Mouse (Mus musculus) CH12.LX (cell line): ENCODE data around the gene Dio1. TPM values are rescaled to one million over a fixed set of nuclear protein-coding genes. Genes with fewer than 3 reads are reported as not detected.

Experiments
- DNase-seq: peaks from one replicate; pipeline ENCODE4 v3.0.0-alpha.2; 2013; ENCODE audit errors: extremely low read depth
- H3K27ac ChIP-seq: 2 replicates; pipeline ENCODE4 v1.5.1; 2012; ENCODE audit warnings: low read depth, mild to moderate bottlenecking, control low read depth, moderate library complexity; ENCODE audit not compliant: insufficient read depth
- H3K27me3 ChIP-seq: replicated peaks from 2 replicates; pipeline ENCODE3; 2012; ENCODE audit warnings: inconsistent platforms
- H3K36me3 ChIP-seq, 2 experiments: replicated peaks in 1 of 2; 2 replicates each; pipeline versions ENCODE3 to v1.6.1; 2012; ENCODE audit warnings: inconsistent platforms in 1 of 2, low read length in 1 of 2, mild to moderate bottlenecking in 1 of 2, mixed read lengths in 1 of 2, moderate library complexity in 1 of 2; ENCODE audit not compliant: control insufficient read depth in 1 of 2, insufficient read depth in 1 of 2
- H3K4me1 ChIP-seq, 2 experiments: 2 replicates each; pipeline ENCODE4 v1.6.1; 2012; ENCODE audit warnings: inconsistent platforms in 1 of 2, moderate library complexity in 1 of 2; ENCODE audit not compliant: insufficient read depth in 2 of 2, control insufficient read depth in 1 of 2
- H3K4me2 ChIP-seq: 2 replicates; pipeline ENCODE4 v1.6.1; 2012; ENCODE audit warnings: low read depth, mild to moderate bottlenecking, control low read depth; ENCODE audit not compliant: poor library complexity, insufficient read depth, severe bottlenecking
- H3K4me3 ChIP-seq, 3 experiments: fragments of 150-350 bp in 1 of 3; sonication (generic) in 1 of 3; replicated peaks in 1 of 3; 2 replicates each; pipeline versions ENCODE3 to v1.5.1; 2011 to 2012; ENCODE audit warnings: low read depth in 2 of 3, low read length in 2 of 3, mild to moderate bottlenecking in 2 of 3, moderate library complexity in 2 of 3, control low read depth in 1 of 3, improper control_type of control experiment in 1 of 3, inconsistent platforms in 1 of 3, mixed read lengths in 1 of 3; ENCODE audit not compliant: poor library complexity in 1 of 3
- H3K79me2 ChIP-seq: replicated peaks from 2 replicates; pipeline ENCODE4 v1.6.1; 2012; ENCODE audit warnings: mild to moderate bottlenecking, moderate library complexity; ENCODE audit not compliant: control insufficient read depth, poor library complexity, insufficient read depth, severe bottlenecking; ENCODE audit errors: extremely low read depth
- H3K9ac ChIP-seq: 2 replicates; pipeline ENCODE4 v1.6.1; 2012; ENCODE audit warnings: low read depth, mild to moderate bottlenecking, control low read depth, moderate library complexity; ENCODE audit not compliant: insufficient read depth
- H3K9me3 ChIP-seq: replicated peaks from 2 replicates; pipeline ENCODE3; 2012; ENCODE audit warnings: low read length, inconsistent platforms, mixed read lengths
- CHD2 ChIP-seq: IDR thresholded peaks from 2 replicates; pipeline ENCODE4 v1.6.1; 2011; ENCODE audit warnings: low read length, improper control_type of control experiment
- CTCF ChIP-seq, 2 experiments: IDR thresholded peaks in 1 of 2; conservative IDR thresholded peaks in 1 of 2; 2 replicates each; pipeline ENCODE4 v1.5.1; 2011 to 2012; ENCODE audit warnings: low read depth in 2 of 2, low read length in 2 of 2, improper control_type of control experiment in 1 of 2, inconsistent platforms in 1 of 2, mild to moderate bottlenecking in 1 of 2, moderate library complexity in 1 of 2
- ELF1 ChIP-seq: IDR thresholded peaks from 2 replicates; pipeline ENCODE4 v1.6.1; 2014; ENCODE audit warnings: low read depth, mild to moderate bottlenecking, inconsistent platforms, low read length, improper control_type of control experiment
- EP300 ChIP-seq: IDR thresholded peaks from 2 replicates; pipeline ENCODE4 v1.6.1; 2011; ENCODE audit warnings: low read length, improper control_type of control experiment
- GABPA ChIP-seq: IDR thresholded peaks from 2 replicates; pipeline ENCODE4 v1.6.1; 2012; ENCODE audit warnings: low read depth, low read length, improper control_type of control experiment, inconsistent platforms; ENCODE audit not compliant: insufficient replicate concordance
- IRF4 ChIP-seq: IDR thresholded peaks from 2 replicates; pipeline ENCODE4 v1.6.1; 2014; ENCODE audit warnings: low read depth, mild to moderate bottlenecking, inconsistent platforms, low read length, improper control_type of control experiment
- JUN ChIP-seq: IDR thresholded peaks from 2 replicates; pipeline ENCODE4 v1.6.1; 2011; ENCODE audit warnings: low read depth, mild to moderate bottlenecking, low read length, improper control_type of control experiment, moderate library complexity; ENCODE audit not compliant: insufficient read depth
- MAFK ChIP-seq: IDR thresholded peaks from 2 replicates; pipeline ENCODE4 v1.6.1; 2011; ENCODE audit warnings: low read length, improper control_type of control experiment; ENCODE audit not compliant: insufficient replicate concordance
- MAX ChIP-seq: IDR thresholded peaks from 2 replicates; pipeline ENCODE4 v1.6.1; 2011; ENCODE audit warnings: low read length, improper control_type of control experiment
- MAZ ChIP-seq: IDR thresholded peaks from 2 replicates; pipeline ENCODE4 v1.6.1; 2012; ENCODE audit warnings: low read depth, mild to moderate bottlenecking, inconsistent platforms, low read length, improper control_type of control experiment, moderate library complexity
- MXI1 ChIP-seq: IDR thresholded peaks from 2 replicates; pipeline ENCODE4 v1.6.1; 2011; ENCODE audit warnings: mild to moderate bottlenecking, low read depth, low read length, improper control_type of control experiment
- MYC ChIP-seq: IDR thresholded peaks from 2 replicates; pipeline ENCODE4 v1.6.1; 2011; ENCODE audit warnings: low read depth, mild to moderate bottlenecking, improper control_type of control experiment, low read length
- NRF1 ChIP-seq: IDR thresholded peaks from 2 replicates; pipeline ENCODE4 v1.6.1; 2014; ENCODE audit warnings: low read depth, mild to moderate bottlenecking, inconsistent platforms, low read length, improper control_type of control experiment, moderate library complexity
- PAX5 ChIP-seq: IDR thresholded peaks from 2 replicates; pipeline ENCODE4 v1.6.1; 2012; ENCODE audit warnings: low read length, inconsistent platforms, mixed read lengths
- POLR2A ChIP-seq: IDR thresholded peaks from 2 replicates; pipeline ENCODE4 v1.6.1; 2011; ENCODE audit warnings: low read depth, mild to moderate bottlenecking, improper control_type of control experiment, low read length
- POLR2AphosphoS2 ChIP-seq: IDR thresholded peaks from 2 replicates; pipeline ENCODE4 v1.6.1; 2011; ENCODE audit warnings: low read depth, low read length, improper control_type of control experiment
- RCOR1 ChIP-seq: conservative IDR thresholded peaks from 2 replicates; pipeline ENCODE4 v1.6.1; 2012; ENCODE audit warnings: low read depth, mild to moderate bottlenecking, inconsistent platforms, low read length, improper control_type of control experiment
- SIN3A ChIP-seq: IDR thresholded peaks from 2 replicates; pipeline ENCODE4 v1.6.1; 2012; ENCODE audit warnings: low read length, improper control_type of control experiment, inconsistent platforms
- USF1 ChIP-seq: IDR thresholded peaks from 2 replicates; pipeline ENCODE4 v1.6.1; 2014; ENCODE audit warnings: low read depth, mild to moderate bottlenecking, inconsistent platforms, low read length, improper control_type of control experiment
- USF2 ChIP-seq: conservative IDR thresholded peaks from 2 replicates; pipeline ENCODE4 v1.6.1; 2011; ENCODE audit warnings: low read depth, low read length, improper control_type of control experiment
- ZC3H11A ChIP-seq: IDR thresholded peaks from 2 replicates; pipeline ENCODE4 v1.6.1; 2012; ENCODE audit warnings: low read depth, mild to moderate bottlenecking, inconsistent platforms, low read length, improper control_type of control experiment
- ZKSCAN1 ChIP-seq: IDR thresholded peaks from 2 replicates; pipeline ENCODE4 v1.6.1; 2012; ENCODE audit warnings: low read depth, inconsistent platforms, low read length, improper control_type of control experiment, borderline replicate concordance
- ZMIZ1 ChIP-seq: IDR thresholded peaks from 2 replicates; pipeline ENCODE4 v1.6.1; 2012; ENCODE audit warnings: low read depth, mild to moderate bottlenecking, inconsistent platforms, low read length, improper control_type of control experiment
- ZNF384 ChIP-seq: IDR thresholded peaks from 2 replicates; pipeline ENCODE4 v1.6.1; 2012; ENCODE audit warnings: low read depth, low read length, improper control_type of control experiment, inconsistent platforms
- dilution Hi-C: fragments of 300-500 bp; cut with MboI; formaldehyde crosslinking; loops from 2 replicates; pipeline ENCODE4 v1.14.3; 2020; ENCODE audit warnings: low sequenced_read_pairs; ENCODE audit not compliant: extremely low pct_unique_long_range_greater_than_20kb, extremely low pct_ligation_motif_present
- in situ Hi-C: fragments of 300-500 bp; cut with MboI; formaldehyde crosslinking; loops from 3 replicates; pipeline ENCODE4 v1.14.3; 2019; ENCODE audit warnings: low sequenced_read_pairs, low pct_ligation_motif_present, low pct_unique_long_range_greater_than_20kb, mixed read lengths
- polyA plus RNA-seq: library from polyadenylated mRNA; unstranded; fragments of >175 nt; gene quantifications from 2 replicates; pipeline ENCODE4 v1.2.1, GENCODE M21; 2012; ENCODE audit warnings: low read depth; ENCODE audit not compliant: insufficient read length
- total RNA-seq, 2 experiments: library from RNA; depleted of rRNA; stranded (reverse); fragments of 300-350 nt in 1 of 2; fragments of >200 nt in 1 of 2; gene quantifications; 2 replicates each; pipeline ENCODE4 v1.2.3; 2012 to 2014

Dio1 gene
- total and polyA plus RNA-seq, 3 experiments, result 0.23 to 1.3 (median 0.25) TPM

GRCm38 (mm10) chr4:107318646-107319045, 11.7 kb upstream of the Dio1 start:
- dilution Hi-C loops, result no loop called here
- TF ChIP-seq MAX, result no peak
- no peak for TF ChIP-seq PAX5
- no peak for TF ChIP-seq MAFK
- no peak for TF ChIP-seq POLR2A
- TF ChIP-seq EP300, result no peak
- TF ChIP-seq JUN, result no peak
- in situ Hi-C loops, result no loop called here
- peaks cover 41 to 72% of the 10 kb centered on the region in 2 experiments for H3K36me3 ChIP-seq
- no peak overlapping the region for H3K27ac ChIP-seq
- H3K4me1 ChIP-seq, result peaks cover 5 to 45% of the 10 kb centered on the region in 2 experiments; a peak in 3 of 4 replicates
- H3K9ac ChIP-seq, result no peak overlapping the region
- H3K9me3 ChIP-seq, result no peaks in the 10 kb centered on the region
- no peaks in the 10 kb centered on the region for H3K27me3 ChIP-seq
- no peak for DNase-seq
- H3K4me3 ChIP-seq, result no peak overlapping the region
- no peak overlapping the region for H3K4me2 ChIP-seq
- no peaks in the 10 kb centered on the region for H3K79me2 ChIP-seq

- H3K4me3 ChIP-seq, result peak overlapping the region; percentile 69 to 82 (median 80)
- H3K27ac ChIP-seq, result no peak overlapping the region
- in situ Hi-C loops, result no loop called here
- TF ChIP-seq ZMIZ1 (peak; percentile 88), CHD2 (peak; percentile 40; the same call in 1 of the 2 replicates), USF2 (no peak), NRF1 (0 out of 2 replicates have a peak, but pooled peaks have one; percentile 20), IRF4 (no peak), MAZ (no peak), ZNF384 (no peak), MAFK (no peak), ZKSCAN1 (no peak), USF1 (no peak), PAX5 (no peak), POLR2AphosphoS2 (no peak), ELF1 (no peak), CTCF (conservative IDR thresholded peaks at IDR 0.05 in 1 of 2, IDR thresholded peaks at IDR 0.05 in 1 of 2; ENCODE audit: low read depth in 2 of 2, low read length in 2 of 2) (no peak), ZC3H11A (no peak), MYC (no peak), RCOR1 (0 out of 2 replicates have a peak, but pooled peaks have one; percentile 34), SIN3A (peak; percentile 81; the same call in 1 of the 2 replicates), POLR2A (peak; percentile 4; the same call in 1 of the 2 replicates), MXI1 (peak; percentile 63; the same call in 1 of the 2 replicates), GABPA (no peak)
- H3K4me2 ChIP-seq, result peak overlapping the region; percentile 30
- no peaks in the 10 kb centered on the region for H3K27me3 ChIP-seq
- no peak for DNase-seq
- peaks cover 23 to 38% of the 10 kb centered on the region in 2 experiments for H3K36me3 ChIP-seq
- no peaks in the 10 kb centered on the region for H3K79me2 ChIP-seq
- H3K4me1 ChIP-seq, result peaks cover 0 to 22% of the 10 kb centered on the region in 2 experiments; a peak in 2 of 4 replicates
- H3K9me3 ChIP-seq, result peaks cover 5% of the 10 kb centered on the region
- dilution Hi-C loops, result no loop called here
- peak overlapping the region; percentile 35 for H3K9ac ChIP-seq
Observed at GRCm38 (mm10) chr4:107314479-107314805, 7.5 kb upstream of the Dio1 start.
